Mouse (Mus musculus) ES-Bruce4 (cell line): ENCODE measurements around the gene Fam107b.

ENCODE experiments used
- CTCF ChIP-seq: IDR thresholded peaks from one replicate; pipeline ENCODE4 v1.8.1; 2011; ENCODE audit warnings: low read depth, low read length
- POLR2A ChIP-seq: IDR thresholded peaks from one replicate; pipeline ENCODE4 v1.8.1; 2011; ENCODE audit warnings: low read length; ENCODE audit not compliant: insufficient read depth

DNA sequence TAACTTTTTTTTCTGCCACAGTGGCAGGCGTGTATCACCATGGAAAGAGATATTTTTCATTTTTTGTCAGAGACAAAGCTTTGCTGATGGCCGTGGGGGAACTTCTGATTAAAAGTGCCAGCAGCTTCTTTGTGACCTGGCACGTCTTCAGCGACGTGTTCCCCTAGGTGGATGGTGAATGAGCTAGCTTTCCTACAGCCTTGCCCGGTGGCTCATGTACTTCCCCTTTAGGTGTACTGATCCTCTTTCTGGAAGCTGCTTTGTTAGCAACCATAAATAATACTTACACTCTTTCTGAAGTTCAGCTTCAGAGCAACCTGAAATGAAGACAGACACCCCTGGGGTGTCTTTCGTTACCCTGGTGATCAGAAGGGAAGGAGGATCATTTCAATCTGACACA is 3.6 kb downstream of the Fam107b start:
- TF ChIP-seq POLR2A (no peak), CTCF (no peak)
